Mouse (Mus musculus) adrenal gland, adult 8-10 months (tissue): ENCODE measurements around the gene Ajm1. TPM values are rescaled to one million over a fixed set of nuclear protein-coding genes. Genes with fewer than 3 reads are reported as not detected.

Source experiments
- DNase-seq: peaks from one replicate; pipeline ENCODE4 v3.0.0; 2022
- total RNA-seq, 4 experiments: library from RNA; stranded (reverse); gene quantifications; 2 replicates each; pipeline ENCODE4 v1.2.4; 2022

Gene Ajm1
- total RNA-seq, 4 experiments from 2014 or later: 1.6 to 4.8 (median 3.8) TPM

DNA sequence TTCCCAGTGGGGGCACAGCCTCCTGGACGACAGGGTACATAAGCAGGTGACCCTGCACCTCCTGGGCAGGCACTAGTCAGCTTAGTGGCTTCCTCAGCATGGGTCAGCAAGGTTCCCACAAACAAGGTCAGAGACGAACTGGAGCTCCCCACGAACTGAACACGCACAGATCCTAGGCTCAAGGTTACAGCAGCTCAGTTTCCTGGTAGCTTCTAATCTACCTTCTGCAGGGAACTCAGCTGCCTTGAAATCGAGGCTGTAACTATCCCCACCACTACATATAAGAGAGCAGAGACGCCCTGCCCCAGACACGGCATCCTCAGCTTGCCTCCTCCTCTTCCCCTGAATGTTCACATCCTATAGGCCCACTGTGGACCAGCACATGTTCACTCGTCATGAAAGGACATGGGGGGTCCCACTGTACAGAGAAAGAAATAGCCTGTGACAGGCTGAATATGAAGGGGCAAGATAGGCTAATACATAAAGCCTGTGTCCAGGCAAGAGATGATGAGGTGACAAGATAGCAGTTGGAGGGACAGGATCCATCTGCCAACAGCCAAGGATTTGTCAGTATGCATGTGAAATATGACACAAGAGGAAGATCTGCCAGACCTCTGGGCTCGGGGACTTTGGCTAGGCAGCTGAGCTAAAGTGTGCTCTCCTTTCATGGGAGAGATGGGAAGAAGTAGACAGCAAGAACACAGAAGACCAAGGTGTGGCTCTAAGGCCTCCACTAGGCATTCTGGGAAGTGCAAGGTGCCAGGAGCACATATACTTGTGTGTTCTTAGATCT, 54.9 kb downstream of the Ajm1 start:
- no peak for DNase-seq

Other genes with a start within 250 kb of the Ajm1 start
- 10 to 100 TPM; 66.5 to 71.9 (median 67.6) TPM for gene Man1b1, start 249.4 kb downstream of the Ajm1 start, total RNA-seq
- gene Dpp7, start 225.4 kb downstream of the Ajm1 start, total RNA-seq: 10 to 100 TPM; 39.8 to 59.1 (median 45.7) TPM
- gene Uap1l1, start 216.1 kb downstream of the Ajm1 start, total RNA-seq: 10 to 100 TPM; 29.5 to 48.3 (median 31.5) TPM
- gene Sapcd2, start 209.4 kb downstream of the Ajm1 start, total RNA-seq: under 1 TPM in 3 of 4 experiments, not detected in 1; 0.31 to 0.71 (median 0.61) TPM
- 1 to 10 TPM; 3.1 to 9.7 (median 5.1) TPM for gene Entpd2, start 185.9 kb downstream of the Ajm1 start, total RNA-seq
- 100 to 1,000 TPM; 148 to 171 (median 163) TPM for gene Npdc1, start 182.4 kb downstream of the Ajm1 start, total RNA-seq
- gene Fut7, start 158.5 kb downstream of the Ajm1 start, total RNA-seq: under 1 TPM in 1 of 4 experiments, not detected in 3; 0.13 TPM
- 10 to 100 TPM; 48.9 to 73.0 (median 57.5) TPM for gene Abca2, start 153.1 kb downstream of the Ajm1 start, total RNA-seq
- gene Clic3, start 124.9 kb downstream of the Ajm1 start, total RNA-seq: not detected
- gene Paxx, start 120.7 kb downstream of the Ajm1 start, total RNA-seq: 10 to 100 TPM; 32.4 to 68.2 (median 43.4) TPM
- 10 to 100 TPM in 1 of 4 experiments, 1 to 10 TPM in 3; 3.2 to 10.5 (median 4.4) TPM for gene Ptgds, start 111.7 kb downstream of the Ajm1 start, total RNA-seq
- gene Lcn12, start 87.8 kb downstream of the Ajm1 start, total RNA-seq: not detected
- 100 to 1,000 TPM in 3 of 4 experiments, 10 to 100 TPM in 1; 82.5 to 114 (median 107) TPM for gene Fbxw5, start 81.0 kb downstream of the Ajm1 start, total RNA-seq
- 1 to 10 TPM in 3 of 4 experiments, under 1 TPM in 1; 0.70 to 2.3 (median 1.6) TPM for gene C8g, start 80.0 kb downstream of the Ajm1 start, total RNA-seq
- 10 to 100 TPM; 22.6 to 35.3 (median 30.6) TPM for gene Traf2, start 34.8 kb downstream of the Ajm1 start, total RNA-seq
- gene Edf1, start 23.9 kb downstream of the Ajm1 start, total RNA-seq: 100 to 1,000 TPM; 149 to 331 (median 215) TPM
- gene Mamdc4, start 6.9 kb downstream of the Ajm1 start, total RNA-seq: 10 to 100 TPM in 1 of 4 experiments, 1 to 10 TPM in 3; 1.4 to 11.0 (median 4.0) TPM
- gene Phpt1, start 6.5 kb downstream of the Ajm1 start, total RNA-seq: 10 to 100 TPM; 61.3 to 76.9 (median 66.1) TPM
- gene Rabl6, start 26.8 kb upstream of the Ajm1 start, total RNA-seq: 100 to 1,000 TPM; 121 to 178 (median 137) TPM
- not detected for gene Ccdc183, start 35.9 kb upstream of the Ajm1 start, total RNA-seq
- 10 to 100 TPM; 18.0 to 47.8 (median 27.3) TPM for gene Tmem141, start 40.2 kb upstream of the Ajm1 start, total RNA-seq
- 1 to 10 TPM; 4.7 to 7.0 (median 5.5) TPM for gene Fcna, start 46.3 kb upstream of the Ajm1 start, total RNA-seq
- not detected for gene Lcn8, start 71.4 kb upstream of the Ajm1 start, total RNA-seq
- gene Lcn5, start 76.2 kb upstream of the Ajm1 start, total RNA-seq: not detected
- gene Lcn6, start 95.0 kb upstream of the Ajm1 start, total RNA-seq: not detected
- gene Lcn10, start 101.0 kb upstream of the Ajm1 start, total RNA-seq: not detected
- gene Obp2a, start 118.3 kb upstream of the Ajm1 start, total RNA-seq: 10 to 100 TPM in 1 of 4 experiments, 1 to 10 TPM in 1, not detected in 2; 3.1 to 30.1 TPM
- 10 to 100 TPM; 29.9 to 69.4 (median 39.2) TPM for gene Bmyc, start 125.0 kb upstream of the Ajm1 start, total RNA-seq
- gene Obp2b, start 155.3 kb upstream of the Ajm1 start, total RNA-seq: not detected
- gene Lcn3, start 183.8 kb upstream of the Ajm1 start, total RNA-seq: not detected
- gene Lcn11, start 195.3 kb upstream of the Ajm1 start, total RNA-seq: not detected
- not detected for gene Gm13539, start 200.5 kb upstream of the Ajm1 start, total RNA-seq
- not detected for gene Glt6d1, start 234.1 kb upstream of the Ajm1 start, total RNA-seq
- gene Lcn9, start 241.4 kb upstream of the Ajm1 start, total RNA-seq: not detected